In the genomic region with DNA sequence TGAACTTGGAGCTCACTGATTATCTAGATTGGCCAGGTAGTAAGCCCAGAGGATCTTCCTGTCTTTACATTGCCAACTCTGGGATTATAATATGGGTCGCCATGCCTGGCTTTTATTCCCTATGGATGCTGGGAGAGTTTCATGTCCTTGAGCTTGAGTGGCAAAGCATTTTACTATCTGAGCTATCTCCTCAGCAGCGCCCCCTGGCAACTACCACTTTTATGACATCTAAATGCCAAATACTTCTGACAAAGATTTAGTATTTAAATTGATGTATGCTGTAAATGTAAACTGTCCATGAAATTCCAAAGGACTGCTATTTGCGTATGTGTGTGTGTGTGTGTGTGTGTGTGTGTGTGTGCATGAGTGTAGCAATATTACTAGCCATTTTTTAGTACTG, we compare ENCODE assay signal across 11 mouse cellular contexts.
A peak's percentile ranks its signal among the peaks of the same experiment; 100 is the strongest.
DNase-seq lines count a peak whose midpoint lies in the region; ATAC-seq and TF ChIP-seq lines count a peak whose summit lies in the region.
"Had no signal": no experiment of that assay in that cellular context is flagged by ENCODE, and none has a peak within 500 bp of the region (broad histone marks: within the 10 kb centered on the region; RNA-seq: fewer than 3 reads in every experiment).

No protein-coding gene starts in this region.

- H3K9me3 ChIP-seq in stomach, postnatal 0 days (ENCODE audit: control insufficient read depth, low read length), result no peaks in the 10 kb centered on the region
- H3K9me3 ChIP-seq: forebrain, embryonic 13.5 days; limb, embryonic 13.5 days had no signal

- H3K27ac ChIP-seq in thymus, adult 2 months (ENCODE audit: control insufficient read depth, insufficient read depth, low read length), result no peak overlapping the region
- no peak overlapping the region for H3K27ac ChIP-seq in stomach, postnatal 0 days (replicated peaks)
- H3K27ac ChIP-seq: forebrain, embryonic 13.5 days; limb, embryonic 13.5 days had no signal

- TF ChIP-seq CTCF in thymus, adult 2 months (IDR thresholded peaks at IDR 0.05; ENCODE audit: borderline replicate concordance, control insufficient read depth, extremely low read depth, insufficient read depth, low read length, poor library complexity), result no peak
- TF ChIP-seq CTCF in stomach, postnatal 0 days (IDR thresholded peaks at IDR 0.05; ENCODE audit: low read depth), result peak; percentile 58

- H3K4me1 ChIP-seq in thymus, adult 2 months (replicated peaks; ENCODE audit: control insufficient read depth, insufficient read depth, low read length), result no peaks in the 10 kb centered on the region
- H3K4me1 ChIP-seq in stomach, postnatal 0 days (replicated peaks; ENCODE audit: control insufficient read depth, insufficient read depth), result no peaks in the 10 kb centered on the region
- H3K4me1 ChIP-seq: limb, embryonic 13.5 days had no signal

- DNase-seq in cerebellum, postnatal 14 days, result peak; percentile 41 to 64
- no peak for DNase-seq in cerebellum, adult 11-12 months
- peak; percentile 15 to 22 for DNase-seq in kidney, postnatal 4 days
- no peak for DNase-seq in kidney, adult 11 months
- peak; percentile 57 for DNase-seq in thymus, postnatal 4 days
- no peak for DNase-seq in thymus, adult 2 months
- DNase-seq in stomach, postnatal 0 days (ENCODE audit: low spot score), result no peak
- DNase-seq: adrenal gland, postnatal 10 days had no signal

- no peak overlapping the region for H3K4me2 ChIP-seq in stomach, postnatal 0 days (replicated peaks; ENCODE audit: low read depth)
- H3K4me2 ChIP-seq: forebrain, embryonic 13.5 days; limb, embryonic 13.5 days had no signal

- WGBS in thymus, adult 2 months, result 61% methylated on average over 3 of the region's 3 CpGs
- 50% methylated on average over 3 of the region's 3 CpGs for WGBS in stomach, postnatal 0 days

- TF ChIP-seq EP300 in stomach, postnatal 0 days (optimal IDR thresholded peaks at IDR 0.05), result no peak

- TF ChIP-seq POLR2A in thymus, adult 2 months (IDR thresholded peaks at IDR 0.05; ENCODE audit: control insufficient read depth, extremely low read depth, insufficient read depth, low read length, poor library complexity), result no peak

- no peaks in the 10 kb centered on the region for H3K27me3 ChIP-seq in thymus, adult 2 months (ENCODE audit: control insufficient read depth, insufficient read depth, low read length)
- no peaks in the 10 kb centered on the region for H3K27me3 ChIP-seq in stomach, postnatal 0 days (ENCODE audit: control insufficient read depth, insufficient read depth, low read length)
- H3K27me3 ChIP-seq: forebrain, embryonic 13.5 days; limb, embryonic 13.5 days had no signal

- H3K4me3 ChIP-seq in thymus, adult 2 months (ENCODE audit: control insufficient read depth, insufficient read depth, low read length), result no peak overlapping the region
- H3K4me3 ChIP-seq in stomach, postnatal 0 days (ENCODE audit: low read depth, low read length), result no peak overlapping the region
- H3K4me3 ChIP-seq: forebrain, embryonic 13.5 days; limb, embryonic 13.5 days had no signal

- H3K36me3 ChIP-seq in thymus, adult 2 months (ENCODE audit: control insufficient read depth, insufficient read depth, low read length), result no peaks in the 10 kb centered on the region
- no peaks in the 10 kb centered on the region for H3K36me3 ChIP-seq in stomach, postnatal 0 days (ENCODE audit: control insufficient read depth, insufficient read depth, low read length)
- H3K36me3 ChIP-seq: limb, embryonic 13.5 days had no signal

- H3K9ac ChIP-seq in stomach, postnatal 0 days (ENCODE audit: low read length), result no peak overlapping the region
- H3K9ac ChIP-seq: forebrain, embryonic 13.5 days; limb, embryonic 13.5 days had no signal

- ATAC-seq in stomach, postnatal 0 days (ENCODE audit: low FRiP score, low TSS enrichment), result no peak
- no peak for ATAC-seq in megakaryocyte, adult 5-6 weeks (ENCODE audit: poor library complexity, severe bottlenecking)
- ATAC-seq: forebrain, embryonic 13.5 days had no signal

Comparison
In these comparisons a context has a peak if more than half of its experiments do, and no peak if none do; other contexts are left out.
1. DNase-seq: peak in cerebellum, postnatal 14 days (2 of 2), kidney, postnatal 4 days (2 of 2) and thymus, postnatal 4 days (single experiment); none in cerebellum, adult 11-12 months (single experiment), kidney, adult 11 months (single experiment), thymus, adult 2 months (single experiment) and stomach, postnatal 0 days (single experiment).